Mouse (Mus musculus): ENCODE results near the gene Nrsn2. TPM values are rescaled to one million over a fixed set of nuclear protein-coding genes. Genes with fewer than 3 reads are reported as not detected.

Gene Nrsn2
- total and polyA plus RNA-seq, 3 experiments = not detected

- Histone ChIP-seq H3K4me1 (ENCODE audit: control insufficient read depth in 1 of 2, insufficient read depth in 2 of 2) (no peaks in the 10 kb centered on the region), H3K27ac (ENCODE audit: insufficient read depth, low read depth) (no peak overlapping the region), H3K4me3 (replicated peaks in 1 of 3; ENCODE audit: low read depth in 2 of 3, low read length in 2 of 3, poor library complexity in 1 of 3) (no peak overlapping the region), H3K27me3 (replicated peaks) (peaks cover 24% of the 10 kb centered on the region), H3K36me3 (replicated peaks in 1 of 2; ENCODE audit: control insufficient read depth in 1 of 2, insufficient read depth in 1 of 2, low read length in 1 of 2) (no peaks in the 10 kb centered on the region), H3K4me2 (ENCODE audit: insufficient read depth, low read depth, poor library complexity, severe bottlenecking) (no peak overlapping the region), H3K79me2 (replicated peaks; ENCODE audit: control insufficient read depth, extremely low read depth, insufficient read depth, poor library complexity, severe bottlenecking) (no peaks in the 10 kb centered on the region), H3K9me3 (replicated peaks; ENCODE audit: low read length) (peaks cover 30% of the 10 kb centered on the region), H3K9ac (ENCODE audit: insufficient read depth, low read depth) (no peak overlapping the region)
- no peak for DNase-seq (ENCODE audit: extremely low read depth)
- dilution Hi-C loops (cut with MboI; ENCODE audit: extremely low pct_ligation_motif_present, extremely low pct_unique_long_range_greater_than_20kb, low sequenced_read_pairs) (no loop called here), in situ Hi-C loops (cut with MboI; ENCODE audit: low pct_ligation_motif_present, low pct_unique_long_range_greater_than_20kb, low sequenced_read_pairs) (no loop called here)
- TF ChIP-seq TCF12 (IDR thresholded peaks at IDR 0.05; ENCODE audit: low read depth, low read length) (no peak), RCOR1 (conservative IDR thresholded peaks at IDR 0.05; ENCODE audit: low read depth, low read length) (no peak), CTCF (conservative IDR thresholded peaks at IDR 0.05 in 1 of 2, IDR thresholded peaks at IDR 0.05 in 1 of 2; ENCODE audit: low read depth in 2 of 2, low read length in 2 of 2) (no peak), SIN3A (IDR thresholded peaks at IDR 0.05; ENCODE audit: low read length) (no peak), RAD21 (IDR thresholded peaks at IDR 0.05; ENCODE audit: low read depth, low read length) (no peak), JUND (conservative IDR thresholded peaks at IDR 0.05; ENCODE audit: low read depth, low read length) (no peak), CHD2 (IDR thresholded peaks at IDR 0.05; ENCODE audit: low read length) (no peak), CHD1 (IDR thresholded peaks at IDR 0.05; ENCODE audit: low read depth, low read length) (no peak), MAX (IDR thresholded peaks at IDR 0.05; ENCODE audit: low read length) (no peak)
Observed at GRCm38 (mm10) chr2:152413765-152414584, 37.5 kb upstream of the Nrsn2 start.

- dilution Hi-C loops (cut with MboI; ENCODE audit: extremely low pct_ligation_motif_present, extremely low pct_unique_long_range_greater_than_20kb, low sequenced_read_pairs) (no loop called here), in situ Hi-C loops (cut with MboI; ENCODE audit: low pct_ligation_motif_present, low pct_unique_long_range_greater_than_20kb, low sequenced_read_pairs) (no loop called here)
- no peak overlapping the region for H3K4me2 ChIP-seq (ENCODE audit: insufficient read depth, low read depth, poor library complexity, severe bottlenecking)
- H3K36me3 ChIP-seq (replicated peaks in 1 of 2; ENCODE audit: control insufficient read depth in 1 of 2, insufficient read depth in 1 of 2, low read length in 1 of 2) = no peaks in the 10 kb centered on the region
- TF ChIP-seq ZC3H11A (IDR thresholded peaks at IDR 0.05; ENCODE audit: low read depth, low read length) (no peak), RAD21 (IDR thresholded peaks at IDR 0.05; ENCODE audit: low read depth, low read length) (no peak), MXI1 (IDR thresholded peaks at IDR 0.05; ENCODE audit: low read depth, low read length) (no peak), MYC (IDR thresholded peaks at IDR 0.05; ENCODE audit: low read depth, low read length) (no peak), NRF1 (IDR thresholded peaks at IDR 0.05; ENCODE audit: low read depth, low read length) (no peak), MAZ (IDR thresholded peaks at IDR 0.05; ENCODE audit: low read depth, low read length) (no peak), JUND (conservative IDR thresholded peaks at IDR 0.05; ENCODE audit: low read depth, low read length) (no peak), USF1 (IDR thresholded peaks at IDR 0.05; ENCODE audit: low read depth, low read length) (no peak), SMC3 (IDR thresholded peaks at IDR 0.05; ENCODE audit: low read depth, low read length) (no peak), CHD1 (IDR thresholded peaks at IDR 0.05; ENCODE audit: low read depth, low read length) (no peak), MAFK (IDR thresholded peaks at IDR 0.05; ENCODE audit: insufficient replicate concordance, low read length) (no peak)
- H3K4me3 ChIP-seq (replicated peaks in 1 of 3; ENCODE audit: low read depth in 2 of 3, low read length in 2 of 3, poor library complexity in 1 of 3) = no peak overlapping the region
- H3K27ac ChIP-seq (ENCODE audit: insufficient read depth, low read depth) = no peak overlapping the region
- no peaks in the 10 kb centered on the region for H3K79me2 ChIP-seq (replicated peaks; ENCODE audit: control insufficient read depth, extremely low read depth, insufficient read depth, poor library complexity, severe bottlenecking)
- peaks cover 20% of the 10 kb centered on the region for H3K27me3 ChIP-seq (replicated peaks)
- no peak overlapping the region for H3K9ac ChIP-seq (ENCODE audit: insufficient read depth, low read depth)
- no peaks in the 10 kb centered on the region for H3K4me1 ChIP-seq (ENCODE audit: control insufficient read depth in 1 of 2, insufficient read depth in 2 of 2)
- no peak for DNase-seq (ENCODE audit: extremely low read depth)
- peaks cover 30% of the 10 kb centered on the region for H3K9me3 ChIP-seq (replicated peaks; ENCODE audit: low read length)
Observed at GRCm38 (mm10) chr2:152413158-152413764, 36.8 kb upstream of the Nrsn2 start.
